Mouse (Mus musculus) thymus, adult 2 months (tissue): ENCODE results near the gene Bpgm. TPM values are rescaled to one million over a fixed set of nuclear protein-coding genes. Genes with fewer than 3 reads are reported as not detected.

ENCODE experiments used
- DNase-seq: peaks from one replicate; pipeline ENCODE4 v3.0.0; 2021
- H3K27ac ChIP-seq: fragments of 200-500 bp; 2 replicates; pipeline ENCODE4 v1.5.1; 2012; ENCODE audit warnings: low read length, control low read depth; ENCODE audit not compliant: control insufficient read depth, insufficient read depth
- H3K27me3 ChIP-seq: fragments of 200-500 bp; 2 replicates; pipeline ENCODE4 v1.6.1; 2012; ENCODE audit warnings: mild to moderate bottlenecking, low read length, moderate library complexity, mixed read lengths; ENCODE audit not compliant: control insufficient read depth, insufficient read depth
- H3K36me3 ChIP-seq: fragments of 200-500 bp; 2 replicates; pipeline ENCODE4 v1.6.1; 2012; ENCODE audit warnings: mild to moderate bottlenecking, low read length, moderate library complexity; ENCODE audit not compliant: control insufficient read depth, insufficient read depth
- H3K4me1 ChIP-seq: fragments of 200-500 bp; replicated peaks from 2 replicates; pipeline ENCODE4 v1.6.1; 2012; ENCODE audit warnings: low read length; ENCODE audit not compliant: control insufficient read depth, insufficient read depth
- H3K4me3 ChIP-seq: fragments of 200-500 bp; 2 replicates; pipeline ENCODE4 v1.5.1; 2012; ENCODE audit warnings: mild to moderate bottlenecking, low read length, control low read depth, moderate library complexity; ENCODE audit not compliant: control insufficient read depth, insufficient read depth
- CTCF ChIP-seq: fragments of 200-500 bp; IDR thresholded peaks from 2 replicates; pipeline ENCODE4 v1.5.1; 2012; ENCODE audit warnings: mild to moderate bottlenecking, control low read depth, low read length, moderate library complexity, borderline replicate concordance; ENCODE audit not compliant: control insufficient read depth, poor library complexity, insufficient read depth; ENCODE audit errors: extremely low read depth
- POLR2A ChIP-seq: fragments of 200-500 bp; IDR thresholded peaks from 2 replicates; pipeline ENCODE4 v1.6.1; 2012; ENCODE audit warnings: mild to moderate bottlenecking, low read length, control low read depth, moderate library complexity; ENCODE audit not compliant: control insufficient read depth, poor library complexity, insufficient read depth; ENCODE audit errors: extremely low read depth
- WGBS: fragments of 180-500 bp; shearing (Covaris S2); methylation state at CpG from one replicate; pipeline ENCODE4 v1.1.7; 2018; 5-methylcytosine and 5-hydroxymethylcytosine counted together
- polyA plus RNA-seq: library from polyadenylated mRNA; depleted of rRNA; stranded (reverse); fragments of >200 nt; gene quantifications from 2 replicates; pipeline ENCODE4 v1.2.3, GENCODE M21; 2012

The Bpgm gene
- polyA plus RNA-seq, 1 experiment, result 19.6 TPM

- no peak overlapping the region for H3K4me3 ChIP-seq
- H3K27ac ChIP-seq, result no peak overlapping the region
- H3K27me3 ChIP-seq, result no peaks in the 10 kb centered on the region
- 64% methylated on average over 6 of the region's 6 CpGs for WGBS
- no peak for DNase-seq
- no peaks in the 10 kb centered on the region for H3K36me3 ChIP-seq
- H3K4me1 ChIP-seq, result peaks cover 12% of the 10 kb centered on the region; the same call in 1 of the 2 replicates
- TF ChIP-seq CTCF (no peak), POLR2A (no peak)
Measured at GRCm38 (mm10) chr6:34481349-34481748, 5.3 kb downstream of the Bpgm start.

- Histone ChIP-seq H3K36me3 (peaks cover 3% of the 10 kb centered on the region), H3K4me3 (no peak overlapping the region), H3K27me3 (no peaks in the 10 kb centered on the region), H3K27ac (no peak overlapping the region), H3K4me1 (peaks cover 7% of the 10 kb centered on the region; the same call in 1 of the 2 replicates)
- TF ChIP-seq CTCF, result no peak
- no peak for TF ChIP-seq POLR2A
- DNase-seq, result no peak
- WGBS, result 72% methylated on average over 4 of the region's 4 CpGs
Measured at GRCm38 (mm10) chr6:34482842-34483241, 6.8 kb downstream of the Bpgm start.

- Histone ChIP-seq H3K4me3 (no peak overlapping the region), H3K27ac (no peak overlapping the region), H3K4me1 (peaks cover 2% of the 10 kb centered on the region; the same call in 1 of the 2 replicates), H3K36me3 (peaks cover 9% of the 10 kb centered on the region), H3K27me3 (no peaks in the 10 kb centered on the region)
- 97% methylated on average over 5 of the region's 5 CpGs for WGBS
- no peak for DNase-seq
- no peak for TF ChIP-seq CTCF
- no peak for TF ChIP-seq POLR2A
Measured at GRCm38 (mm10) chr6:34483390-34483789, 7.4 kb downstream of the Bpgm start.

- Histone ChIP-seq H3K27me3 (no peaks in the 10 kb centered on the region), H3K4me1 (peaks cover 2% of the 10 kb centered on the region; the same call in 1 of the 2 replicates), H3K27ac (no peak overlapping the region), H3K4me3 (no peak overlapping the region), H3K36me3 (peaks cover 12% of the 10 kb centered on the region)
- no peak for DNase-seq
- TF ChIP-seq CTCF (no peak), POLR2A (no peak)
- 88% methylated on average over 7 of the region's 7 CpGs for WGBS
Measured at GRCm38 (mm10) chr6:34483811-34484210, 7.8 kb downstream of the Bpgm start.

- no peak for DNase-seq
- 87% methylated on average over 14 of the region's 14 CpGs for WGBS
- Histone ChIP-seq H3K4me1 (peaks cover 2% of the 10 kb centered on the region; the same call in 1 of the 2 replicates), H3K4me3 (no peak overlapping the region), H3K27me3 (no peaks in the 10 kb centered on the region), H3K27ac (no peak overlapping the region), H3K36me3 (peaks cover 12% of the 10 kb centered on the region)
- TF ChIP-seq POLR2A (no peak), CTCF (no peak)
Measured at GRCm38 (mm10) chr6:34486071-34486626, 10.1 kb downstream of the Bpgm start.

- TF ChIP-seq POLR2A (no peak), CTCF (no peak)
- DNase-seq, result no peak
- Histone ChIP-seq H3K36me3 (peaks cover 2% of the 10 kb centered on the region), H3K4me1 (peaks cover 15% of the 10 kb centered on the region), H3K27me3 (no peaks in the 10 kb centered on the region), H3K4me3 (no peak overlapping the region), H3K27ac (no peak overlapping the region)
- WGBS, result 93% methylated on average over 21 of the region's 21 CpGs
Measured at GRCm38 (mm10) chr6:34493327-34494095, 17.5 kb downstream of the Bpgm start.

- DNase-seq, result peak; percentile 30
- no peaks in the 10 kb centered on the region for H3K27me3 ChIP-seq
- H3K4me1 ChIP-seq, result peaks cover 15% of the 10 kb centered on the region
- no peaks in the 10 kb centered on the region for H3K36me3 ChIP-seq
- no peak for TF ChIP-seq POLR2A
- no peak for TF ChIP-seq CTCF
- no peak overlapping the region for H3K27ac ChIP-seq
- 17% methylated on average over 7 of the region's 7 CpGs for WGBS
- no peak overlapping the region for H3K4me3 ChIP-seq
Measured at GRCm38 (mm10) chr6:34495140-34495551, 19.1 kb downstream of the Bpgm start.
